Mouse (Mus musculus) R1 (cell line): ENCODE results near the gene Gm5431.
"Not testable (repeated sequence)": the region's sequence is repeated elsewhere in the genome, so short reads cannot be mapped to it uniquely, and the experiment has no call there.

Experiments used
- DNase-seq: peaks from one replicate; pipeline ENCODE4 v3.0.0-alpha.2; 2018; ENCODE audit warnings: low read depth, low spot score

Gm5431 gene

GRCm38 (mm10) chr11:48871201-48871772, 30.7 kb downstream of the Gm5431 start, which contains the start of gene Irgm1:
Gene Irgm1, minus strand, starts transcription at chr11:48871683.
- peak; percentile 90 for DNase-seq

DNA sequence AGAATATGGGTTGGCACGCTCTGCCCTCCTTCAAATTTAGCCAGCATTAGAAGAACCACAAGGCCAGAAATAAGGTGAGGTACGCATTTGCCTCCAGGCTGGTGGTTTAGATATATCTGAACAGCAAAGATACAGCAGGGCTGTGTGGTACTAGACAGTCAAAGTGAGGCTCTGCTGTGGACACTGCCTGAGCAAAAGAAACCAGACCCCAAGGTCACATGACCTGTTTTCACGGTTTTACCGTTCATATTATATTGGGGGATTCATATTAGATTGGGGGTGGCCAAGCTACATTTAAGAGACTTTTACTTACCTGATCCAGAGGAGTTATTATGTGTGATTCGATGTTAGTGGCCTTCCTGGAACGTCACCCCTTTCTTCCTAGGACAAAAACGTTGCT, 31.2 kb downstream of the Gm5431 start:
- DNase-seq: no peak

DNA sequence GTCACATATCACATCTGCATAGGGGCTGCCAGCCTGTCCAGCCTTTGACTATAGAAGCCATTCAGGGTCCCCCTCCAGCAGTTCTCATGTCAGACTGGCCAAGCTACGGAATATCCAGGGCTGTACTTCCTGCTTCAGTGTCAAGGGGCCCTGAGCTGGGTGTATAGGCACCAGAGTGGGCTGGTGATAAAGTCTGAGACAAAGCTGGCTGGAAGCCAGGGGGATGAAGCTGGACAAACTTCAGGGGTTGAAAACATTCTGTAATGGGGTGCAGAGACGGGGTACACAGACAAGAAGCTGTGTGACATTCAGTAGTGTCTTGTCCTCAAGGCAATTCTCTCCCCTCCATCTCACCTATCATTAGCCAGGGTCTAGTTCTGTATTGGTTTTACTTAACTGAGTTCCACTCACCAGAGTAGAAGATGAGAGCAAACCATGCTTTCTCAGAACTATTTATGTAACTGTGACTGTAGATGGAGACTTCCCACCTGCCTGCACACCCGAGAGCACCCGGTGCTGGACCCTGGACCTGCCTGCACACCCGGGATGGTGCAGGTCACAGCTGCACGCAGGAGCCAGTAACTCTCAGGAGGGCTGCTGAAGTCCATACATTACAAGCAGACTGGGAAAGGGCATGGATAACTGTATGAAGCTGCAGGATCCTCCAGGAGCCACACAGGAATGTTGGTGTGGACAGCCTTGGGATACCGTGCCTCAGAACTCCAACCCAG, 32.5 kb downstream of the Gm5431 start:
- no peak for DNase-seq

DNA sequence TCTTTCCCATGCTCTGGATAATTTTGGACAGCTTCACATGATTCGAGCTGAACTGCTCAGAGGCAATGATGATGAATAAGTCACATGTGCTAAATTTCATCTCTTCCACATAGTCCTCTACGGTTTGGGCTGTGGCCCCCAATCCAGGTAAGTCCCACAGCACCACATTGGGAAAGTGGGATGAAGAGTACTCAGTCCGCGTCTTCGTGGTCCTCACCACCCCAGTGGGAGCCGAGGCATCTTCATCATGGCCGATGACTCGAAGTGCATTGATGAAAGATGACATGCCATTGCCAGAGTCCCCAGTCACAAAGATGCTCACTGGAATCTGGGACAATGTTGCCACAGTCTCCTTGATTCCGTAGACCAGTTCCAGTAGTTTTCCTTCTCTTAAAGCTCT, 35.5 kb downstream of the Gm5431 start:
- no peak for DNase-seq

DNA sequence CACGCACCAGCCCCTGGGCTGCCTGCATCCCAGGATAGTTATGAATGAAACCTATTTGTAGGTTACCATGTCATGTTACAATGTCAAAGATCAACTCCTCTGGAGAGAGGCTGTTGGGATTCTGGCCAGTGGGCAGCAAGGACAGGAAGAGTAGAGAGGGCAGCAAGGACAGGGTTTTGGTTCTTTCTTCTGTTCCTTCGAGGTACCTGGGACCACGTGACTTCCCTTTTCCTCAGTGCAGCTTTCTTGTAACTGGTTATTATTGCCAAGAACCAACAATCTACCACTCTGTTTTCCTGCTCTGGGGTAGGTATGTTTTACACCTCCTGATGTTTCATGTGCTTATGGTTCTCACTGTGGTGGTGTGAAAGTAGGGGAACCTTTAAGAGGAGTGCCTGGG, 38.2 kb downstream of the Gm5431 start:
- DNase-seq: no peak

DNA sequence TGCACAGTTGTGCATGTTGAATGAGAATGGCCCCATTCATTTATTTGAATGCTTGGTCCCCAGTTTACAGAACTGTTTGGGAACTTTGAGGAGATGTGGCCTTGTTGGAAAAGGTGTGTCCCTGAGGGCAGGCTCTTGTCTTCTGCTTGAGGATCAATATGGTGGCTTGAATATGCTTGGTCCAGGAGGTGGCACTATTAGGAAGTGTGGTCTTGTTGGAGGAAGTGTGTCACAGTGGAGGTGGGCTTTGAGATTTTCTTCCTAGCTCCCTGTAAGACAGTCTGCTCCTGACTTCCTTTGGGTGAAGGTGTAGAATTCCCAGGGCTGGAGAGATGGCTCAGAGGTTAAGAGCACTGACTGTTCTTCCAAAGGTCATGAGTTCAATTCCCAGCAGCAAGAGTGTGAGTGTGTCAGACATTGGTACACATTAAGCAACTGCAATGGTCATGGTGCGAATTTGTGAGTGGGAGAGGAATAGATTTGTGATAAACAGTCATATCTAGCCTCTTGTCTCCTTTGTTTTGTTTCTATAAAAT, 39.2 kb downstream of the Gm5431 start:
- peak; percentile 55 for DNase-seq

- peak; percentile 74 for DNase-seq
These were observed 43.0 kb downstream of the Gm5431 start for GRCm38 (mm10) chr11:48859014-48859413.

- peak; percentile 85 for DNase-seq
These were observed 48.4 kb downstream of the Gm5431 start for GRCm38 (mm10) chr11:48853474-48854180.

GRCm38 (mm10) chr11:48852624-48853473, 49.2 kb downstream of the Gm5431 start:
- peak; percentile 50 for DNase-seq

DNA sequence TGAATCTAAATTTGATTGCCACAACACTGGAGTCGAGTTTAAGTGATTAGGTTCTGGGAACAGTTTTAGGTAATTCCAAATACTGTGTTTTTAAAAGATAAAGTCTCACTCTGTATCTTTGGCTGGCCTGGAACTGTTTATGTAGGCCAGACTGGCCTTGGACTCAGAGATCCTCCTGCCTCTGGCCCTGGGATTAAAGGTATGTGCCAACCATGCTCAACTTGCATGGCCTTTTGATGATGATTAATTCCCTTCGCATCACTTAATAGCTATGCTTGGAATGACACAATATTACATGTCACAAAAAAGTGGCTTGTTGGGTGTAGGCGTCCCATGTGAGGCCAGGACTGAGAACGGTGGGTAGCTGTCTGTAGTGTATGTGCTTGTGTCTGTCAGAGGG, 49.8 kb downstream of the Gm5431 start:
- DNase-seq: no peak

- DNase-seq: peak; percentile 93
These were observed 50.6 kb downstream of the Gm5431 start for GRCm38 (mm10) chr11:48851270-48851995.

DNA sequence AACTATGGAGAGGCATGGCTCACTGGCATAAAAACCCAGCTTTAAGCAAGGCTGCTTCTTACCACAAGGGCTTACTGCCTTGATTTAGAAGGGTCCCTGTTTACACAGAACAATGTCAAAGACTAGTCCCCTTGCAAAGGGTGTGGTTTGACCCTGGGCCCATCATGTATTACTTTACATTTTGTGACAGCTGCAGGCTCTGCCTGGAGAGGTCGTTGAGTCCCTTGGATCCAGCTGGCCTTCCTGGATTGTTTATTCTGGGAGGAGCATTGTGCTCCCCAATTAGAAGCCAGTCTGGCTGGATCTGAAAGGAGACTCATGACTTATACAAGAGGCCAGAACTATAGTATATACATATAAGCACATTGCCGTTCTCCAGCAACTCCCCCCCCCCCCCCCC, 51.8 kb downstream of the Gm5431 start:
- no peak for DNase-seq

DNA sequence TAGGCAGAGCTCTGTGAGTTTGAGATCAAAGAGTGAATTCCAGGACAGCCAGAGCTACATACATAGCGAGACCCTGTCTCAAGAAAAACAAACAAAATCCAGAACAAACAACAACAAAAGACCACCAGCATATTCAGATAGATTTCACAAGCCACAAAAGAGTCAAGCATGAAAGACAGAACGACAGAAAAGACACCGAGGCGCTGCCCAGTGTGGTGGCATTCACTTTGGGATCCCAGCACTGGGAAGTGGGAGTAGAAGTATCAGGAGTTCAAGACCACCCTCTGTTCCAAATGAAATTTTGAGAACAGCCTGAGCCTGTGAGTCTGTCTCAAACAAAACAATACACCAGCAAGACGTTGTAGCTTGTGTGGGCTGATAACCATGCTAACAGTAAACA, 55.1 kb downstream of the Gm5431 start:
- DNase-seq: no peak

GRCm38 (mm10) chr11:48846362-48846761, 55.7 kb downstream of the Gm5431 start:
- not testable (repeated sequence) for DNase-seq

DNA sequence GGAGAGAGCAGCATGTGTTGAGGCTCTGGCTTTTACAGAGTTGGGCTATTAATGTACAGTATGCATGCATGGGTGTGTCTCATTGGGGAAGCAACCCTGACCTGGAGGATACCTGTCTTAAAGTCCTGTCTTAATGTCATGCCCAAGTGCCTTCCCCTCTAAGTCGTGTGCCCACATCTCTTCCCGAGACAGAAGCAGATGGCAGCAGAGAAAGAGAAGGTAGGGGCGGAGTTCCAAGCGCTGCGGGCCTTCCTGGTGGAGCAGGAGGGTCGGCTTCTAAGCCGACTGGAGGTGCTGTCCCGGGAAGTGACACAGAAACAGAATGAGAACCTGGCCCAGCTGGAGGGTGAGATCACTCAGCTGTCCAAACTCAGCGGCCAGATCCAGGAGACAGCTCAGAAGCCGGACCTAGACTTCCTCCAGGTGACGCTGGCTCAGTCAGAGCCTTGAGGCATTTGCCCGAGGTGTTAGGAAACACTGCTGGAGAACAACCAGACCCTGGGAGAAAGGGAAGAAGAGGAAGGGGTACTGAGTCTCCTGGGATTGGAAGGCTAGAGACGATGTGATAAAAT, 56.7 kb downstream of the Gm5431 start:
- DNase-seq: no peak

- DNase-seq: no peak
These were observed 57.7 kb downstream of the Gm5431 start for GRCm38 (mm10) chr11:48844309-48844708.

DNA sequence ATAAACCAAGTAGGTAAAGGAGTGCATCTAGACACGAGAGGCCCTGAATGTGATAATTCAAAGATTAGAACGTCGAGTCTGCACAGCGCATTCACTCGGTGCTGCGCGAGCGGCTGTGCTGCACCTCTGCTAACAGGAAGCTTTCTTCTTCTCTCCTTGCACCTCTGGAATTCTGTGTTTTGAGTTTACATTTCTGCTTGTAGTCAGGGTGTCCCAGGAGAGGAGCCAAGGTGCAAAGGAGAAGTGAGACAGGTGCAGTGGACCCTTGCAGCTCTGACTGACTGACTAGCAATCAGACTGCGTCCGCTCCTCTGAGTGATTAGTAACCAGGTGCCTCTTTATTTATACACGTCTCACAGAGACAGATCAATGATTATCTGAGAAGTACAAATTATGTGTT, 58.8 kb downstream of the Gm5431 start:
- DNase-seq: no peak

DNA sequence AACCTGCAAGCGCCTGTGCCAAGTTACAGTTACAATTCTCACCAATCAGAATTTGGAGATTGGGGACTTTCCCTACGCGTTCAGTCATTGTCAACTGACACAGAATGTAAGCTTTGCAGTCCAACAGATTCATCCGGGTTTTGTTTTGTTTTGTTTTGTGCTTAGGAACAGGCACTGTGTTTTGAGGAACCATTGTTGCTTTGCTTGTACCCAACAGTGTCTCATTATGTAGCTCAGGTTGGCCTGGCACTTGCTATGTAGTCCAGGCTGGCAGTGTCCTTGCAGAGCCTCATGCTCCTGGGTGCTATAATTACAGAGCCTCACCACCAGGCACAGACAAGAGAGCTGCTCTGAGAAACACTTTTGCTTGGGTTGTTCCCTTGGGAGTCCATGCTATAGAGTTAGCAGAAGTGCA, 59.6 kb downstream of the Gm5431 start:
- DNase-seq: no peak

GRCm38 (mm10) chr11:48841213-48841612, 60.8 kb downstream of the Gm5431 start:
- DNase-seq: no peak

- DNase-seq: no peak
These were observed 61.2 kb downstream of the Gm5431 start for GRCm38 (mm10) chr11:48840805-48841204.
